Mouse (Mus musculus): ENCODE data around the gene Exd2.

- TF ChIP-seq POLR2A (IDR thresholded peaks at IDR 0.05; ENCODE audit: control insufficient read depth, low read depth, low read length) (no peak), CTCF (IDR thresholded peaks at IDR 0.05; ENCODE audit: control insufficient read depth, insufficient read depth, insufficient replicate concordance, low read depth, low read length) (no peak)
Measured at GRCm38 (mm10) chr12:80504718-80505117, 41.8 kb downstream of the Exd2 start.

Data from testis, adult 2 months (tissue).